Mouse (Mus musculus) lung, postnatal 0 days (tissue): ENCODE measurements around the gene Socs3.

ENCODE experiments used
- CTCF ChIP-seq: IDR thresholded peaks from 2 replicates; pipeline ENCODE4 v1.5.1; 2016; ENCODE audit warnings: antibody characterized with exemption, mild to moderate bottlenecking
- EP300 ChIP-seq: IDR thresholded peaks from 2 replicates; pipeline ENCODE4 v1.6.1; 2016; ENCODE audit warnings: antibody characterized with exemption, mild to moderate bottlenecking, control low read depth

DNA sequence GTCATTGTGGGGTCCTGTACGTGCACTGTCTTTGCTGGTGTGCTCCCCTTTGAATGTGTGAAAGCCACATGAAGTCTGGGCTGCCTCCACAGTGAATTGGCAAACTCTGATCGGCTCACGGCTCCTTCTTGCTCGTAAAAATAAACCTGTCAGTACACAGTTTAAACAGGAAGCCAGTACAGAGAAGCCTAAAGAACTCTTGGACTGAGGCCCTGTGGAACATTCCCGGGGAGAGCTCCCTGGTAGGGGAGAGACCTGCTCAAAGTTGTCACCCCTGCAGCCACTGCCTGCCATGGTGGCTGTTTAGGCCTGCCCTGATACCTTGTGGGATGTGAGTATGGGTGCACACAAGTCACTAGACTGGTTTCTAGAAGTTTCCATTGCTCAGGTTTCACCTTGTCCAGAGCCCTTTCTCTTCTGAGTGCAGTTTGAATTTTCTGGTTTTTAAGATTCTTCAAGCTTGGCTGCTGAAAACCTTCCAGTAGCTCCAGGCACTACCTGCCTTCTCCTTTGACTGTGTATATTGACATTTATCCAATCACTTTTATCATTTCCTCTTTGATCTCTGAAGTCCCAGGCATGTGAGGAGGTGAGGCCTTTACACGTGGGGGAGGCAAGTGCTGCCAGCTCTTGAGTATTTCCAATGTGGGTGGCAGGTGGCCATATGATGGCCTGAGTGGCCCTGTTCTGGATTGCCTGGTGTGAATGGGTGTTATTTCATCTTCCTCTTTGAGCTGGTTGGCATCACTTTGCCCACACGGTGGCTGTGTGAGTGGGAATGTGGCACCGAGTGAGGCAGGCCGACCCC, 24.6 kb upstream of the Socs3 start:
- TF ChIP-seq CTCF (no peak), EP300 (no peak)
